Mouse (Mus musculus) spleen, adult 12 weeks (tissue): ENCODE measurements around the gene Gm20388.

Experiments
- DNase-seq: peaks from one replicate; pipeline ENCODE4 v3.0.0; 2022; ENCODE audit warnings: low spot score

Gene Gm20388

DNA sequence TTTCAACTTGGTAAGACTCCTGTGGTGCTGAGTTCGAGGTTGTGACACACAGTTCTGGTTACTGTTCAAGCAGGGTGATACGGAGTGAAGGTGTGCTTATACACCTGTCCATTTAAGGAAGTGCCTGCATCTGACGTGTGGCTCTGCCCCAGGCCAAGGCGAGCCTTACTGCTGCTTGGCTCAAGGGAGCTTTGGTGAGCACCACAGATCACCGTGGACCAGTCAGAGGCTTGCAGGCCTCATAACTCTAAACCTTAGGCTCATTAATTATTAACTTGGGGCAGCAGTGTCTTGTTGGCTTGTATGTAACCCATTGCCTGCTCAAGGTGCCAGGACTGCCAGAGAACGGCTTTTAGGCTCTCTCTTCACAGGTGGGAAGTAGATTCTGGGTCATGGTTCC lies 4338.0 kb downstream of the Gm20388 start:
- no peak for DNase-seq

GRCm38 (mm10) chr8:124250255-124250654 lies 4339.6 kb downstream of the Gm20388 start:
- no peak for DNase-seq

- DNase-seq, result no peak
Measured at GRCm38 (mm10) chr8:124250785-124251184, 4340.1 kb downstream of the Gm20388 start.

DNA sequence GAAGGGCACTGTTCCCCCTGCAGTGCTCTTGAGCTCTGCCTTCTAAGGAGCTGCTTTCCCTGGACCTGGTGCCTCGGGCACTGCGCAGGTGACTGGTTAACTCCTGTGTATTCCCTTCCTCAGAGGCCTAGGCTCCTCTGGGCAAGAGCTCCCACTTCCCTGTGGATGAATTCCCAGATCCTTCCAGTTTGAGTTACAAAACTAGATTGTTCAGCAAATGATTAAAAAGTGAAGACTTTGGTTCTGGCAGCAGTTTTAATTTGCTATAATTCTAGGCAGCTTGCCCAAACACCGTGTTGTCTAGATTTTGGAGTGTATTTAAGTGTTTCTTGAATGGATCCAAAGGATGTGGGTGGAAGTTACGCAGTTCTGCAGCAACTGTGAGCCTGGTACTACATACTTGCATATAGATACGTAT lies 4341.9 kb downstream of the Gm20388 start:
- DNase-seq, result no peak

DNA sequence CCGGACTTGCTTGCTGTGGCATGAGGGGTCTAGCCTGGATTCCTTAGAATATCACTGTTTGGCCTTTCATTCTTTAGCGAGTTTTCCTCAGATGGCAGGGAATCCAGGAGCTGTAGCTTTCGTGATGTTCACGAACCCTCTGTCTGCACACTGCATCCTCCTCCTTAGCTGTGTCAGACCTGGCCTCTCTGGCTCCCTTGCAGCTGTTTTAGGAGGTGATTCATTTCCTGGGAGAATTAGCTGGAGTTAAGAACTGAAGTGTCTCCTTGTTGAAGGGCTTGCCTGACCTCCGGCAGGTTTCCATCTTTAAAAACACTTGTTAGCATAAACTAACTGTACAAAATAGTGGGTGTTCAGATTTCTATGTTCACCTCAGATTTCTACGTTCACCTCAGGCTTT lies 4343.3 kb downstream of the Gm20388 start:
- no peak for DNase-seq

- no peak for DNase-seq
Measured at GRCm38 (mm10) chr8:124256841-124257240, 4346.2 kb downstream of the Gm20388 start.

DNA sequence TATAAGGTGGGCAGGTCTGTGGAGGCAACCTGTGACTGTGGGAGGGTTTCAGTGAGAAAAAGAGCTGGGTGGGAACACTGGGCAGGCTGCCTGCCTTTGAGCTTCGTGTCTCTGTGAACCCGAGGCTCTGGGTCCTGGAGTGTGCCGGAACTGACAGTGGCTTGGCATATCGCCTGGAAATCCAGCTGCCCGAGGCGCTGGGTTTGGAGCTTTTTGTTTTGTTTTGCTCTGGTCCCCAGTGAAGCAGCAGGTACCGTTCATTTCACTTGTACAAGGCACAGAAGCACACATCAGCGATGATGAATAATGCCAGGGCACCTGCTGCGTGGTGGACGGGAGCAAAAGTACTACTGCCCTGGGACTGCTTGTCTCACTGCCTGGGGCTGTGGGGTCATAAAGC lies 4346.7 kb downstream of the Gm20388 start:
- no peak for DNase-seq

DNA sequence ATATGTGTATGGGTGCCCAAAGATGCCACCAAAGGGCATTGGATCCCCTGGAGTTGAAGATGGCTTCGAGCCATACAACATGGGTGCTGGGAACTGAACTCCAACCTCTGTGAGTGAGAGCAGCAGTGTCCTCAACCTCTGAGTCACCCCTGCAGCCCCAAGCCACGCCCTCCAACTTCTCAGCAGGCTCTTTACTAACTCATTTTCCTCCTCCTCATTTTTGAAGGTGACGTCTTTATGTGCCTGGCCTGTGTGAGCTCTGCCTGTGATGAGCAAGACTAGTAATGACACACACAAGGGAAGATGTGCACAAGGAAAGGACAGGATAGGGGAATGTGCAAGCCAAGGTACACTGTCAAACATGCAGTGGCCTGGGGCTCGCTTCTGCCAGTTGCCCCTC lies 4348.5 kb downstream of the Gm20388 start:
- no peak for DNase-seq

GRCm38 (mm10) chr8:124259925-124260324 lies 4349.3 kb downstream of the Gm20388 start:
- DNase-seq, result no peak

- DNase-seq, result no peak
Measured at GRCm38 (mm10) chr8:124260371-124260770, 4349.7 kb downstream of the Gm20388 start.

- no peak for DNase-seq
Measured at GRCm38 (mm10) chr8:124263058-124263457, 4352.4 kb downstream of the Gm20388 start.

GRCm38 (mm10) chr8:124264032-124264431 lies 4353.4 kb downstream of the Gm20388 start:
- no peak for DNase-seq

DNA sequence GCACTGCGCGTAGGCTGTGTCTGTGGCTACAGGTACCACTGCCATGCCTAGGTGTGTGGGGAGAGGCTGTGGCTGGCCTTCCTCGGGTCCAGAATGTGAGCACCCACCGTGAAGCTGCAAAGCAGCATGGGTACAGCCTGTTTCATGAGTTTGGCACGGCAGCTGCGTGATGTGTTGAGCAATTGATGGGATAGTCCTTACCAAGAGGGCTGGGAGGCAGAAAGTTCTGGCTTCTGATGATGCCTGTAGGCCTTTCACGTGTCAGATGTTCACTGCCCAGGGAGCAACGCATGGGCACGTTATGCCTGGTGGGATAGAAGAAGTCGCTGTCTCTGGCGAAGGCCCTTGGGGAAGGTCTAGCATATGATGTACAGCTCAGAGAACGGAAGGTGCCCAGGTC lies 4354.0 kb downstream of the Gm20388 start:
- DNase-seq, result no peak

DNA sequence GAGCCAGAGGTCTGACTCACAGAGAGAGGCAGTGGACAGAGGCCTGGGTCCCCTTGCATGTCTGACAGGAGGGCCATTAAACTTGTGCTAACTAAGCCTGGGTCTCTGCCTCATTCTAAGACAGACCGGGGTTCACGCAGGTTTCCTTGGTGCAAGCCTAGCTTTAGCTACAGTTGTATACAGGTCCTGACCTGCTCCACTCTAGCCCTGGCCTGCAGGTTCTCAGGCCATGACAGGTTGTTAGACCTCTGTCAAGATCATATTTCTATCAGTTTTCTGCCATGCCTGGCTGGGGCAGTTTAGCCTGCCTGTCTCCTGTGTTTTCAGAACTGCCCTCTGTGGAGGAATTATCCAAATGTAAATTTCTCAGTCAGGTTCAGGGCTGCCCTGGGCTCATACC lies 4354.5 kb downstream of the Gm20388 start:
- DNase-seq, result no peak

DNA sequence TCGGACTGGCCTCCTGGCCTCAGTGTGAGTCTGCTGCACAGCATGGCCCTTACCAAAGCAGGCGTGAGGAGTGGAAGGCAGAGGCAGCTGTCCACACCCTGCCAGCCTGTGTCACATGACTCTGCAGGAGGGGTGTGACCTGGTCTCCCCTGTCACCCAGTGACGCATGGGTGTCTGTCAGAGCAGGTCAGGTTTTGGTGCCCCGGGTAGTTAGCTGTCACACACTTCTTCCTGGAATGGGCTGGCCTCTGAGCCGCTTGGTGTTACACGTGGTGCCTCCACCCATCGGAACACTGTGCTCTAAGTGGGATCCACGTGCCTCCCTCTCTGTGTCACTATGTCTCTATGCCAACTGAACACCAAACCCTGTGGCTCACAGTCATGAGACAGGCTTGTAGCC lies 4355.2 kb downstream of the Gm20388 start:
- no peak for DNase-seq

DNA sequence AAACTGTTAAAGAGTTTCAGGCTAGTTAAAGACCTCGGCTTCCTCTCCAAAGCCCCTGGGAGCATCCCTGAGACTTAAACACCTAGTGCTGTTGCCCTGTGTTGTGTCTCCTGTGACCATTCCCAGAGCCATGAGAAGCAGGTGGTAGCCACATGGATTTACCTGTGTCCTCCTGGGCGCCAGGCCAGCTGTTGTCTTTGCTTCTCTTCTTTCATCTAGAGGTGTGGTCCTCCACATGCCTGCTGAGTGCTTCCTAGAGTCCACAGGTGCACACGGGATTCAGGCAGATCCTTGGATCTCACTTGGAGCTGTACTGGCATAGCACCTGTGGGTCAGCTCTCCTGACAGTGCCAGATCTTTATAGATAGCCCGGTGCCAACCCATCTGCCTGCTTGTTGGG lies 4356.6 kb downstream of the Gm20388 start:
- DNase-seq, result no peak

DNA sequence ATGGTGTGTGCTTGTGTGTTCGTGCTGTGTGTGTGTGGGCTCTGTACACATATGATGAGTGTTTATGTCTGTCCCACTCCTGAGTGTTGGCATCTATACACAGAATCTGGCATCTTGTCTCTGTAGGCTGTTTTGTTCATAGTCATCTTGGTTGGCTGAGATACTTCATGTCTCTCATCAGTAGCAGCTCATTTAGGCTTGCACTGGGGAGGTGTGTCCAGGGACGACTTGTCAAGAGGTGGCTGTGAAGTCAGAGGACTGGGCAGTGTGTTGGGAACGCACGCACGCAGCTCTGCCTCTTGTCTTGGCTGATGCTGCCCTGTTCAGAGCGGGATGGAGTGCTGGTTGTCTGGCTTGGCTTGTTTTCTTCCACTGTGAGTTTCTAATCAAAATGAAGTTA lies 4359.9 kb downstream of the Gm20388 start:
- DNase-seq, result no peak

GRCm38 (mm10) chr8:124270904-124271303 lies 4360.3 kb downstream of the Gm20388 start:
- no peak for DNase-seq

DNA sequence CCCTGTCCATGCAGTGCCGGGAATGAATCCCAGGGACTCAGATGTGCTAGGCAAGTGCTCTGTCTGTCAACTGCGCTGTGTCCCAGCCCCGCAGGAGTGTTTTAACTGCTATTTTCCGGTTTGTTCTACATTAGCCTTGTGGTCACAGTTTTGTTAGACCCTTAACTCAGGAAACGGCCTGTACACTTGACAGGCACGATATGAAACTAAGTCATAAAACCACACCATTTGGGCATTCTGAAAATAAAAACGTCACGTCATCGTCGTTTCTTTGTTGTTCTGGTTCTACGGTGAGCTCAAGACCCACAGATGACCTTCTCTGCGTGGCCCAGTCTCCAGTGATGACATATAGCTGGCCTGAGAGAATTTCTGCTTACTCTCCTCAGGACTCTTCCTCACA lies 4360.9 kb downstream of the Gm20388 start:
- no peak for DNase-seq

DNA sequence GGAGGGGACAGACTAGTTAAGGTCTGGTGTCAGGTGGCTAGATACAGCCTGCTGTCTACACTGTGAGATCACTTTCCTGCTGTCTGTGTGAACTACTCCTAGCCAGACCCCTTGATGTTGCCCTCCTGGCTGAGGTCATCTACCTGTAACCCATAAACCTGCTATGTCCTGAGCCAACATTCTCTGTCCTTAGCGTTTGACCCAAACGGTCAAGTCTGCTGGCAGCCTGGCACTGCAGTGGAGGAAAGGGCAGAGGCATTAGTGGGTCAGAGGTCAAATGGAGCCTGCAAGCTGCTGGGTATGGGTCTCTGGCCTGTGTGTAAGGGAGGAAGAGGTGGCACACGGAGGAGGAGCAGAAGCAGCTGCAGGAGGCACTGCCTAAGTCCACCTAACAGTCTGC lies 4362.2 kb downstream of the Gm20388 start:
- DNase-seq, result no peak

DNA sequence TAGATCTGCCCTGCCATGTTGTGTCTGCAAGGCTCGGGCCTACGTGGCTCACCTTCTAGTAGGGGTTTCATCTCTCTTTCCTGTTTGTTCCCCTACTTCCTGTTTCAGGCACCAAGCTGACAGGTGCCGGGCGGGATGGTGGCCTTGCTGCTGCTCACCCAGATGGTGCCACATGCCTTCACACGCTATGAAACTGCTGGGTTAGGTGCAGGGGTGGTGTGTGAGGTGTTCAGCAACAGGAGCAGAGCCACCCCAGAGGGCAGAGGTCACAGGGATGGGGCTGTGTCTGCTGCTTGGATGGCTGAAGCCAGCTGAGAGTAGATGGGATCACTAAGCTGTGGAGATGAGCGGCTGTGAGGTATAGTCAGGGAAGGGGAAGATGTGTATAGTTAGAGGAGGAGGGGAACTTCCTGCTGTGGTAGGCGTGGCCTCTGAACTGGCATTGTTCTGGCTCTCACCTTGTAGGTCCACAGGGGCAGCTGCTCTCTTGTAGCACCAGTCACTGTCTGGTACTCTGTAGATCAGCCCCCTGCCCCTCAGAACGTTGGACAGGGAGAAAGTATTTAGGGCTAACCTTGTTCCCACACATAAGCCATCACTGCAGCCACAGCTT lies 4363.1 kb downstream of the Gm20388 start:
- peak; percentile 23 for DNase-seq

DNA sequence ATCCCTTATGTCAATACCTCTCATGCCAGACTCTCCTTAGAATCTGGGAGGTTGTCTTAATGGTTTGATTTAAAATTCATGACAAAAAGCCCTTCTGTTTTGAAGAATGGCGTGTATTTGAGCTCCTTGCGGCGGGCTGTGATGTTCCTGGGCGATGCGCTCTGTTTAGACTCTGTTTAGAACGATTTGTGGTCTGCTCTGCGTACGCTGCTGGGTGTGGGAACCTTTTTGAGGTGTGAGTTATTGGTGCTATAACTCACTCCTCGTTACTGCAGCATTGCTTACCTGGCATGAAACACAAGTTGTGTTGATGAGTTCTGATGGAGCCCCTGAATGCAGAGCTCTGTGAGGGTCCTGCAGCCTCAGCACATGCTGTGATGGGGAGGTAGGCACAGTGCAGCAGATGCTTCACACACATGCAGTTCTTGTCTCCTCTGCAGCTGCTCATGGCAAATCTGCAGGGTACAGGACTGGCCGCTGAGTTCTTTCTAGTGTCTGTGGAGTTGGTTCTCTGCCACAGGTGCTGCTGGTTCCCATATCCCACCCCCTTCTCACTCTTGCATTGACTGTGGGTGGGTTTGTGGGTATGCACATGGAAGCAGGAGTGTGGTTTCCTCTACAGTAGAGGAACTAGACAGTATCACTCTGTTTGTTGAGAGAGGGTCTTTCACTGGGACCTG lies 4363.9 kb downstream of the Gm20388 start:
- DNase-seq, result no peak

DNA sequence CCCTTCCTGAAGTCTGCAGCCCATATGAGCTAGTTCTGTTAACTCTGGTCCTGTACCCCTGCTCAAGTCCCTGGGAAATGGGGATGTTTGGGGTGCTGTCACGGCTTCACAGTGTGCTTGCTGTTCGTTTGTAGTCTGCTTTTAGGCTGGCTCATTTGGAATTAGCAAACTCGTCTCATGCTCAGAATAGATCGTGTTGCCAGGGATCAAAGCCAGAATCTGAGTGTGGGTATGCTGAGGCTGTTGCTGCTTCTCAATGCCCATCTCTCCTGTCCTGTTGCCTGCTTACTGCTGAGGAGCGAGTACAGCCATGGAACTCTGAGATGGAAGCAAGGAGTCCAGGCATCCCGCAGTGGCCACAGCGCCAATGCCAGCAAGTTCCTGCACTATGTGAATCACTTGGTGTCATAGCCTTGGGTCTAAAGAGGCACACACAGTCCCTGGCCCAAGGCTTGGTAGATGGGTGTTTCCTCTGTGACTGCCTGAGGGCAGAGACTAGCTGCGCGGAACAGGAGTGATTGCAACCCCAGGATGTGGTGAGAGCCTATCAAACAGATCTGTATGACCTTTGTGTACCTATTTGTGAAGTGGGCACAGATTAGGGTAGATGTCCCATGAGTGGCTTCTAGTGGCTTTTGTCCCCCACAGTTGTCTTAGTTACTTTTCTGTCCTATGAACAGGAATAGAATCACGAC lies 4364.9 kb downstream of the Gm20388 start:
- no peak for DNase-seq
